Mouse (Mus musculus): ENCODE results near the gene Drg2. TPM values are rescaled to one million over a fixed set of nuclear protein-coding genes. Genes with fewer than 3 reads are reported as not detected.
"Not testable (repeated sequence)": the region's sequence is repeated elsewhere in the genome, so short reads cannot be mapped to it uniquely, and the experiment has no call there.

Gene Drg2
- total RNA-seq (2015; ENCODE audit: low replicate concordance), result 3.7 and 9.4 TPM in 2 replicates
- 12.4 and 15.7 TPM in 2 replicates for total RNA-seq (2017; ENCODE audit: low replicate concordance)

DNA sequence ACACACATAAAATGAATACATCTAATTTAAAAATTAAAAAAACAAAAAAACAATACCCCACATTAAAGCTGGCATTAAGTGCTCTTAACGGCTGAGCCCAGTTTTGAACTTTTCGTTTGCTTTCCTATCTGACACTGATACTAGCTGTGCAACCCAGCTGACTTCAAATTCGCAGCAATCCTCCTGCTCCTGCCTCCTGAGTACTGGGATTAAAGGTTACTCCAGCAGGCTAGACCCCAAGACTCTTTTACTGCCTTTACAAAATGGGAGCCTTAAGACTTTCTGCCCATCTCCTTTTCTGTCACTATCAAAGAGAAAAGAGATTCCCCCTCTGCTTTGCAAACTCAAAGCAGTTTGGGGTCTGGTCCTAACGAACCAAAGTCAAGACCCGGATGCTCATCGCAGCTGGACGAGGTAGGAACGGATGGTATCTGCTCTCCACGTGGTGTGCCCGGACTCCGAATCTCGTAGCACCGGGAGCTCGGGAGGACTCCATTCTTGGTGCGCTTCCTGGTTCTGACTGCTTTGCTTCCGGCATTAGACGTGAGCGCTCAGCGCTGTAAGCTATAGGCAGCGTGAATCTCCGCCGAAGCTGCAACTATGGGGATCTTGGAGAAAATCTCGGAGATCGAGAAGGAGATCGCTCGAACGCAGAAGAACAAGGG lies at the start of gene Drg2:
Drg2 (plus strand) TSS at position 512 of the 665 bp plus-strand sequence.
- ATAC-seq (replicated peaks; ENCODE audit: low FRiP score, poor library complexity, severe bottlenecking), result peak; percentile 72

DNA sequence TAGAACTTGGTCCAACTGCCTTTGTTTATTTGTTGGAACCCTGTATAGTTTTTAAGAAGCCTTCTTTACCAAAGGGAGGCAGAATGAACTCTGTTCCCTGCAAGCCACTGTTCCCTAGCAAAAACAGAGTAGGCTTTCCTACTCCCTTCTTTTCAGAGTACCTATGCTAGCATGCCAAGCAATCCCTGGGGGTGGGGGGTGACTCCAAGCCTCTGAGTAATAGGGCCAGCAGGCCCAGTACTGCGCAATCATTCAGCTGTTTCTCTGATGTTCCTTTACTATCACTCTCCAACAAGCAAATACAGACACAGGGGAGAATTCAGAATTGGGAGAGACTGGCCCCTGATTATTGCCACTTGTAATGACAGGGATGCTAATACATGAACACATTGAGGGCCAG lies 47.8 kb upstream of the Drg2 start:
- no peak for ATAC-seq (replicated peaks; ENCODE audit: low FRiP score, poor library complexity, severe bottlenecking)

DNA sequence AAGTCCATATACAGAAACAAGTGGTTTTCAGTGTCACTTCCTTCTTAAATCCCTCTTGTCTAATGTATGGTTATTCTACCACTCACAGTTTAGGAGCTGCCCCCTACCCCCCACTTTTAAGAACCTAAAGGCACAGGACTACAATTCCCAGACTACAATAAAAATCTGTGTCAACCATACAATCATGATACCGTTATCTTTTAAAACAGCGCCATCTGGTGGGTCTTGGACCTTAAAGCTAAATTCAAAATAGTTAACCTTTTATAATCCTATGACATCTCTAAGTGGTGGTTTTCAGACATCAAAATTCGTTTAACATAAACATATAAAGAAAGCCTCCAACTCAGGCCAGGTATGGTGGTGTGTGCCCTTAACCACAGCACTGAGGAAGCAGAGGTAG lies 42.2 kb upstream of the Drg2 start:
- no peak for ATAC-seq (replicated peaks; ENCODE audit: low FRiP score, poor library complexity, severe bottlenecking)

DNA sequence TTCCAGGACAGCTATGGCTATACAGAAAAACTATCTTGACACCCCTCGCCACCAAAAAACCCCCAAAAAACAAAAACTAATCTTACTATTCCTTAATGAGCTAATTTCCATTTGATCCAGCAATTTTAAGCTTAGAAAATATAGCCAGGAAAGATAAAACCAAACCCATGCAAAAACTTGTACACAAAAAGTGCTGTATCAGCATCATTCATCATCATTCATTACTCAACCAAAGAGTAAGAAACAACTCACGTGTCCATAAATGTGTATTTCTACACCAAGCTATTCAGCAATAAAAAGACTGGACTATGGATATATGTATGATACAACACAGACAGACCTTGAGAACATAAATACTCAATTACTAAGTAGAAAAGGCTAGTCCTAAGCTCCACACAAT lies 41.5 kb upstream of the Drg2 start:
- no peak for ATAC-seq (replicated peaks; ENCODE audit: low FRiP score, poor library complexity, severe bottlenecking)

DNA sequence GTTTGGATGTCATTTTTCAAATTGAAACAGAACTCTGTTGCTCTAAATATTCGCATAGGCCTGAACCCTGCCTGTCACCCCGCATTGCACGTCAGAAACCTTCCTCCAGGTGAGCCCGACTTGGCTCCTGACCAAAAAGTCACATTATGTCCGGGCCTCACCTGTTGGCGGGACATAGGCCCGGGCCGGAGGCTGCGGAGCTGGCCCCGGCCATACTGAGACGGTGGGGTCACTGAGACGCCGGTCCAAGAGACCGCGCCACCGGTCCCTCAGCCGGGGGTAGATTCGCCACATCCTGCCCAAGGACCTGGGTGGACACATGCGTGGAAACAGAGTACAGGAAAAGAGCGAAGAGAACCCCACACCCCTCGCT lies 37.8 kb upstream of the Drg2 start:
- peak; percentile 44 for ATAC-seq (replicated peaks; ENCODE audit: low FRiP score, poor library complexity, severe bottlenecking)

DNA sequence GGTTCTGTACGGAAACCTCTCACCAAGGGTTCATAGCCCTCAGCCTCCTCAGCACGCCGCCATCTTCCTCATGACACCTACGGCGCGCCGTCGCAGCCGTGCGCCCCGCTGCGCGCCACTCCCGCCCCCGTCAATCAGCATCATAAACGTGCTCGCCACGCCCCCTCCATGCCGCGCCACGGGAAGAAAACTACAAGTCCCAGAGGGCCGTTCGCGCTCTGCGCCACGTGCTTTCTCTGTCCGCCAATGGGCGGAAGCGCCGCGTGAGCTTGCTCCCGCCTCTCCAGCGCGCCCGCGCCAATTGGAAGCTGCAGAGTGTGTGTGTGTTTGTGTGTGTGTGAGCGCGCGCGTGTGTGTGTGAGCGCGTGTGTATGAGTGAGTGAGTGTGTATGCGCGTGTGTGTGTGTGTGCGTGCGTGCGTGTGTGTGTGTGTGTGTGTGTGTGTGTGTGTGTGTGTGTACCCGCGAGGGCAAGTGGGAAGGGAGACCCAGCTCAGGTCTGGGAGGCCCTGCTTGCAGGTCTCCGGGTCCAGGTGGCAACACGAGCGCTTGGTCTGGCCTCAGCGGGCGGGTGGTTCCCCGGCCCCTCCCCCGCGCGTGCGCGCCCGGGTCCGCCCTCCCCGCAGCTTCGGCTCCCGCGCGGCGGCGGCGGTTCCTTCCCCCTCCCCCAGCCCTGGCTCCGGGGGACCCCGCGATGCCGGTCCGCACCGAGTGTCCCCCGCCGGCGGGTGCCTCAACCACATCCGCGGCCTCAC lies 37.3 kb upstream of the Drg2 start, which contains the start of gene Gid4:
Gid4 (plus strand) TSS at position 183 of the 754 bp plus-strand sequence.
- ATAC-seq (replicated peaks; ENCODE audit: low FRiP score, poor library complexity, severe bottlenecking), result peak; percentile 92

DNA sequence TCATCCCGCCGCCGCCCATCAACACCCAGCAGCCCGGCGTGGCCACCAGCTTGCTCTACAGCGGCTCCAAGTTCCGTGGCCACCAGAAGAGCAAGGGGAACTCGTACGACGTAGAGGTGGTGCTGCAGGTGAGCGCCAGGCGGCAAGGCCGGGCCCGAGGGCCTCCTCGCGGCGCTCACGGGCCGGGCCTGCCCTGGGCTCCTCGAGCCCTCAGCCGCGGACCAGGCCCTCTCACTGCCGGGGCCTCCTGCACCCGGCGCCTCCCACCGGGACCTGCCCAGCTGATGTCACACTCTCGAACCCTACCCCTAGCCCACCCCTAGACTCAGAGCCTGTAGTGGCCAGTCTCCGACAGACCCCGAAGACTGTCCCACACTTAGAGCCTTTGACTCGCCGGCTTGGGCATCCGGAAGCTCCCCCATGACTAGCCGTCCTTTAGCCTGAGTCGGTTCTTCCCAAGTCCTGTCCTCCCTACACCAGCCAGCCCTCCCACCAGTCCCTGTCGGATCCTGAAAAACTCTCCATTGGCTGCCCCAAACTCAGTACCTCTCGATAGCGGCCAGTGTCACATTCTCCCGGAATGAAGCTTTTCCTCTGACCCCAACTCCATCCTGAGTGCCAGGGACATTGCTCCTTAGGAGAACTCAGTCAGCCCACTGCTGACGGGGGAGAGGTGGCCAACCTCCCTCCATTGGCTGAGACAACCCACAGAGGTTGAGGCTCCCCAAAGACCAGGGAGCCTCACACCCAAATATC lies 36.5 kb upstream of the Drg2 start, which contains the start of gene Atpaf2:
Atpaf2 (minus strand) TSS at position 741 of the 756 bp plus-strand sequence.
- peak; percentile 13; the same call in 1 of the 2 replicates for ATAC-seq (replicated peaks; ENCODE audit: low FRiP score, poor library complexity, severe bottlenecking)

DNA sequence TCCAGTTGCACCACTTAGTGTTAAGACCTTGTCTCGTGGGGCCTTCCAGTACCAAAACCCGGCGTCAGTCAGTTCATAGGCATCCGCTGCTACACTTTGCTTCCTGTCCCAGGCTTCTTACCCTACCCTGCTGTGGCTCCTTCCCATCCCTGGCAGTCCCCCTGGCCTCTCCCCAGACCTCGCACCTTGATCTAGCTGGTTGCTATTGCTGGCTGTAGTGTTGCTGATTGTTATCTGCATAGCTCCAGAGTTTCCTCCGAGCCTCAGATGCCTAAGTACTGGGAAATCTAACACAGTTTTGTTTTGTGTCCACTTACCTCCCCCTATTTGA lies 36.0 kb upstream of the Drg2 start:
- 0 out of 2 replicates have a peak, but pooled peaks have one; percentile 17 for ATAC-seq (replicated peaks; ENCODE audit: low FRiP score, poor library complexity, severe bottlenecking)

DNA sequence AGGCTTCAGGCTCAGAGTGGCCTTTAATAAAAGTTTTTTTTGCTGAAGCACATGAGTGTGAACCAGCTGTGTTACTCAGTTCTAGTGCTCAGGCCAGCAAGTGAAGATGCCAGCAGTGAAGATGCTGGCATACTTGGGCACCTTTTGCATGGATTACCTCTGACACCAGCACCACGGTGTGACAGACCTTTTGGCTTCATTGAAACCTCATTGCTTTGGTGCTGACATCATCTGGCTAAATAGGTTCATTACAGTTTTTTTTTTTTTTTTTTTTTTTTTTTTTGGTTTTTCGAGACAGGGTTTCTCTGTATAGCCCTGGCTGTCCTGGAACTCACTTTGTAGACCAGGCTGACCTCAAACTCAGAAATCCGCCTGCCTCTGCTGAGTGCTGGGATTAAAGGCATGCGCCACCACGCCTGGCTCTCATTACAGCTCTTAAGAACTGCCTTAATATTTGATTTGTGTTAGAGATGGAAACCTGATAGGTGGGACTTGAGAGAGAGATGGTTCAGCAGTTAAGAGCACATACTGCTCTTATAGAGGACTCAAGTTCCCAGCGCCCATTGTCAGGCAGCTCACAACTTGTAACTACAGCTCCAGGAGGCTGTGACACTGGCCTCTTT lies 32.2 kb upstream of the Drg2 start:
- ATAC-seq (replicated peaks; ENCODE audit: low FRiP score, poor library complexity, severe bottlenecking), result no peak

DNA sequence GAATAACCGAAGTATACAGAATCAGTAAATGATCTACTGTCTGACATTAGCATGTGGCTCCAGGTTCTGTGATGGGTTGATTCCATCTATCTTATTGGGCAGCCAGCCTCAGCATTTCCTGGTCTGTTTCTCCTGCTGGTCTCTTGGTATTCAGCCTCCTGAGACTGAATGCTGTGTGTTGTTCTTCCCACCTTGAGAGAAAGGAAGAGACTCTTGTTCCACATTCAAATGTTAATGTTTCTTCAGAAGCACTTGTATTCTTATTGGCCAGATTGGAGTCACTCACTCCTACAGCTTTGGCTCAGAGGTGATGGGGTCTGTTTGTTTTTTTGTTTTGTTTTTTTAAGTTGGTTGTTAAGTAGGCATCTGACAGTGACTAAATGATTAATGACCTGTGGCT lies 31.4 kb upstream of the Drg2 start:
- no peak for ATAC-seq (replicated peaks; ENCODE audit: low FRiP score, poor library complexity, severe bottlenecking)

DNA sequence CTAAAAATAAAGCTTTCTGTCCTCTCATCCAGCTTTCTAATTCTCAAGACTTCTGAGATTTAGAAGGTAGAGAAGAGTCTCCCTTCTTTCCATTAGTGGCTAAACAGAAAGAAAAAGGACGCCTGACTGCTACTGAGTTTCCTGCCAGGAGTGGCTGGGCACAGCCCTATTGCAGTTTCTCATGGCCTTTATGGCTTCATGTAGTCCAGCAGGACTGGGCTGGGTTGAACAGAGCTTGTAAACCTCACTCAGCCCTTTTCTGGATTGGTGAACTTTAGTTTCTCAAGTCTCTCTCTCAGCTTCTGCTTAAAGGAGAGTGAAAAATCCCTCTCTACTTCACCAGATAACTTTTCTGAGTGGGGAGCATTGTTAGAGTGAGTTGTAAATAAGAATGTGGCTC lies 28.0 kb upstream of the Drg2 start:
- ATAC-seq (replicated peaks; ENCODE audit: low FRiP score, poor library complexity, severe bottlenecking), result no peak

DNA sequence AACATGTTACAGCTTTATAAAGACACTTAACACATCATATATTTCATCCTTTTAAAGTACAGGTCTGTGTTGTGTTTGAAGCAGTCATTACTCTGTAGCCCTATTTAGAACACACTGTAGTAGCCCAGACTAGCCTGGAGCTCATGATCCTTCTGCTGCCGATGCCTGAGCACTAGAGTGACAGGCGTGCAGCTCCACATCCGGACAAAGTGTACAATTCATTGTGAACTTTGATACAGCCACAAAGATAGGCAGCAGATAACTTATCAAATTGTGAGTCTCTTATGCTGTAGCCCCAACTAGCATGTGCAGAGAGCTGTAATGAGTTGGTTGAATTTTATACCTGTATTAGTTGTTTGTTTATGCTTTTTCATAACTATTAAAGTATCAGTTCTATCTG lies 26.8 kb upstream of the Drg2 start:
- ATAC-seq (replicated peaks; ENCODE audit: low FRiP score, poor library complexity, severe bottlenecking), result no peak

DNA sequence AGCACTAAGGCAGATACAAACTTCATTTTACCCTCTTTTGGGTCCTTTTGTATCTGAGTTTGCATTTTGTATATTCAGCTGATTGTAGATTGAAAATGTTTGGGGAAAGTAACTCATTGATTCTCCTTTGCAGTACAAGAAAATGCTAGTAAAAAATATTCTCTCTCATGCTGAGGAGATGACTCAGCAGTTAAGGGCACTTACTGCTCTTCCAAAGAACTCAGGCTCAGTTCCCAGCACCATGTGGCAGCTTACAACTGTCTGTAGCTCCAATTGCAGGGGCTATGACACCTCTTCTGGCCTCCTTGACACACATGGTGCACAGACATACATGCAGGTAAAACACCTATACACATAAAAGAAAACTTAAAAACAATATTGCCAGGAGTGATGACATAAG lies 20.9 kb upstream of the Drg2 start:
- ATAC-seq (replicated peaks; ENCODE audit: low FRiP score, poor library complexity, severe bottlenecking), result no peak

DNA sequence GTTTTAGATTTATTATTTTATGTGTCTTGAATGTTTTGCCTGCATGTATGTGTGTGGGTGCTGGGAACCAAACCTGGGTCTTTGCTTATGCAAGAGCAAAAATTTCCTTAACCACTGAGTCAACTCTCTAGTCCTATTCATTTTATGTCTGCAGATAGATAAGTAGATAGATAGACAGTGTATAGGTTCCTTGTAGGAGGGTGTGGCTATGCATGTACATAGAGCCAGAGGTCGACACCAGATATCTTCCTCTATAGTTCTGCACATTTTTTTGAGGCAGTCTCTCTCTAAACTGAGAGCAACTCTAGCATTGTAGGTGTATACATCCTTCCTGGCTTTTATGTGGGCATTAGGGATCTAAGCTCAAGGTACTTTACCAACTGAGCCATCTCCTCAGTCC lies 19.3 kb upstream of the Drg2 start:
- ATAC-seq (replicated peaks; ENCODE audit: low FRiP score, poor library complexity, severe bottlenecking), result no peak

DNA sequence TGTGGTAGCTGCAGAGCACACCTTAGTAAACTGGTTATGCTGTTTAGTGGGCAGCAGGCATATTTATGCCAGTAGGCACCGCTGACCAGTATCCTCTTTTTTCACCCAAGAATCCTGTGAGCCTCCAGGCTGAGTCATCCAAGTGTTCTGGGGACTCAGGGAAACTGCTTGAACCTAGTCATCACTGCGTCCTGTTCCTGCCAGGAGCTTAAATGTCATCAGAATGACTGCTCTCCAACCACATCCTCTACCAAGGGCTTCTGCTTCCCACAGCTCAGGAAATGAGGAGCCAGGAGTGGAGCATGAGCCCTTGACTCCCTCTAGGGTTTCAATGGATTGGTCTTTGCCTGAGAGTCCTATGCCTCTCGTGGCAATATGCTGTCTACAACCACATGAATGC lies 17.8 kb upstream of the Drg2 start:
- ATAC-seq (replicated peaks; ENCODE audit: low FRiP score, poor library complexity, severe bottlenecking), result no peak

DNA sequence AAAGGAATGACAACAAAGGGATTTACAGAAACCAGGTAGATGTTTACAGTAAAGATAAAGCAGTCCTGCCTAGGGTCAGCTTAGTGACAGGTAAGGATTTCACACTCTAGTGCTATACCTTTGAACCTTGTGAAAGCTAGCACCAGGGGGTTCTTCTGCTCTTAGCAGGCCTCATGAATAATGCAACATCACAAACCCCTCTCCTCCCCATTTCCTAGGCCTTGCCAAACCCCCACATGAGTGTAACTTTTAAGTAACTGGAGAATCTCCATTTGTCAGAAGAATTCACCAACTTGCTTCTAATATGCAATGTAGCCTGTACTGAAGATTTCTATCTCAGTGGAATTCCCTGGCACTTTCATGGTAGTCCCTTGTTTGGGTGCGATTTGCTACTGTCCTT lies 14.8 kb upstream of the Drg2 start:
- not testable (repeated sequence) for ATAC-seq (replicated peaks; ENCODE audit: low FRiP score, poor library complexity, severe bottlenecking)

DNA sequence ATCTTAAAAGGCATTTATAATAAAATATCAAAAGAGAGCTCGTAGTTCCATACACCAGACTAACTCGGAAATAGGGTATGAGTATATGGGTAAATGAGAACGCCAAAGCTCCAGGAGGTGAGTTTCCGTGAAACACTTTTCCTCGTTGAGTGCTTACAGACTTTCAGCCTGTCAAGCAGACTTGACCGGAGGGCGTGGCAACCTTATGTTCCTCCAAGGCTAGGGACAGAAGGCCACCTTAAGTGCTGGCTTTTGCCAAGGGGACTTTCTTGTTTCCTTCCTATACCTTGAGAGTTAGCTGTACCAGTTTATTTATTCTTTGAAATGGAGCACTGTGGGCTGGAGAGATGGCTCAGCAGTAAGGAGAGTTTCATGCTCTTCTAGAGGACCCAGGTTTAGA lies 14.2 kb upstream of the Drg2 start:
- no peak for ATAC-seq (replicated peaks; ENCODE audit: low FRiP score, poor library complexity, severe bottlenecking)

DNA sequence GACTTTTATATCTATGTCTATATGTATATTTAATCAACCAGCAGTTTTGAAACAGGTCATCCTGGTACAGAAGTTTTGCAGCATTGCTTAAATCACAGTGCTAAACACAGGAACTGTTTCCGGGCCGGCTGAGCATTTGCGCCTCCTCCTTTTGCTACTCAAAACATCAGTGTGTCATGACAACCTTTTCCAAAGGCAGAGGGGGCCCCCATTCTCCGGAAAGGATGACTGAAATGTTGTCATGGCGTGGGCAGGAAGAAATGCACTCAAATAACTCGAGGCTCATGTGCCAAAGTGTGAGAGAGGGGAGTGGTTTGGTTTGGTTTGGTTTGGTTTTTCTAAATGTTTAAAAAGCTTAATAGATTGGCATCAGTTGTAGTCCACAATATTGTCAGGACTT lies 11.5 kb upstream of the Drg2 start:
- ATAC-seq (replicated peaks; ENCODE audit: low FRiP score, poor library complexity, severe bottlenecking), result no peak

DNA sequence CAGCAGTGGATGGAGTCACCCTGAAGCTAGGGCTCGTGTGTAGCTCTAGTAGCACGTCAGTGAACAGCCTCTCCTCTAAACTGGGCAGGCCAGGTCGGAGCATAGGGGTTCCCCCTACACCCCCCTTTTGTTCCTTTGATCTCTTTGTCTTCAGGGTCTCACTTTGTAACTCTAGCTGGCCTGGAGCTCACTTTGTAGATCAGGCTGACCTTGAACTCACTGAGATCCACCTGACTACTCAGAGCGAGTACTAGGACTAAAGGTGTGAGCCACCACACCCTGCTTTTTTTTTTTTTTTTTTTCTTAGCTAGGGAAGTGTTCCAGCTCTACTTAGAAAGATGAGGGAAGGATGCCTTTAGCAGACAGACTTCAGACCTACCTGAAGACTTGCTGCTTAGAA lies 10.4 kb upstream of the Drg2 start:
- ATAC-seq (replicated peaks; ENCODE audit: low FRiP score, poor library complexity, severe bottlenecking), result no peak

DNA sequence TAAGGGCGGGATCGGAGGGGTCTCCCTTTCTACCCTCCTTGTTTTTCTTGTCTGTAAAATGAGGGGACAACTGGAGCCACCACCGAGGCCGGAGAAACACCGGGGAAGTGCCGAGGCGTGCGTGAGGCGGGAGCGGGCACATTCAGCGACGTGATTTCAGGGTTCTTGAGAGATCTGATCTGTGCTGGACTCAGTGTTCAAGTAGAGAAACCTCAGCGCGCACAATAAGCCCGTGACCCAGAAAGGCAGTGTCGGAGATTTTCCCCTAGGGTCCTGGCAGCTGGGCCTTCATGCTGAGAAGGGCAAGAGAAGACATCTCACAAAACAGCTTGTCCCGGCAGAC lies 325 bp downstream of the Drg2 start:
- ATAC-seq (replicated peaks; ENCODE audit: low FRiP score, poor library complexity, severe bottlenecking), result peak; percentile 35; the same call in 1 of the 2 replicates
